Mouse (Mus musculus): ENCODE results near the gene Glipr1l2. TPM values are rescaled to one million over a fixed set of nuclear protein-coding genes. Genes with fewer than 3 reads are reported as not detected.
"Not testable (repeated sequence)": the region's sequence is repeated elsewhere in the genome, so short reads cannot be mapped to it uniquely, and the experiment has no call there.

Glipr1l2 gene
- polyA plus RNA-seq (2015; fragmentation: Nextera tagmentation; extraction: Ambion mirVana): not detected in 2 replicates

GRCm38 (mm10) chr10:112083157-112083556 lies at the start of gene Glipr1l2:
Gene Glipr1l2, plus strand, starts transcription at chr10:112083354.
- Histone ChIP-seq H3K4me2 (replicated peaks) (no peak within 1 kb of the TSS), H3K4me1 (no peaks in the 10 kb centered on the region), H3K9me3 (no peaks in the 10 kb centered on the region), H3K9ac (no peak within 1 kb of the TSS), H3K27me3 (no peaks in the 10 kb centered on the region), H3K4me3 (no peak within 1 kb of the TSS), H3K27ac (no peak within 1 kb of the TSS), H3K36me3 (no peaks in the 10 kb centered on the region)
- WGBS: 93% methylated on average over 14 of the region's 14 CpGs
- no peak for ATAC-seq (ENCODE audit: low FRiP score, low read depth)

- H3K36me3 ChIP-seq; H3K4me1 ChIP-seq; H3K9me3 ChIP-seq; H3K4me2 ChIP-seq (replicated peaks); H3K27ac ChIP-seq; H3K9ac ChIP-seq; H3K27me3 ChIP-seq; H3K4me3 ChIP-seq: not testable (repeated sequence)
- WGBS: 62% methylated on average over 9 of the region's 9 CpGs
- peak; percentile 5; the same call in 1 of the 2 replicates for ATAC-seq (ENCODE audit: low FRiP score, low read depth)
These were observed 39.6 kb upstream of the Glipr1l2 start for GRCm38 (mm10) chr10:112043523-112043922.

DNA sequence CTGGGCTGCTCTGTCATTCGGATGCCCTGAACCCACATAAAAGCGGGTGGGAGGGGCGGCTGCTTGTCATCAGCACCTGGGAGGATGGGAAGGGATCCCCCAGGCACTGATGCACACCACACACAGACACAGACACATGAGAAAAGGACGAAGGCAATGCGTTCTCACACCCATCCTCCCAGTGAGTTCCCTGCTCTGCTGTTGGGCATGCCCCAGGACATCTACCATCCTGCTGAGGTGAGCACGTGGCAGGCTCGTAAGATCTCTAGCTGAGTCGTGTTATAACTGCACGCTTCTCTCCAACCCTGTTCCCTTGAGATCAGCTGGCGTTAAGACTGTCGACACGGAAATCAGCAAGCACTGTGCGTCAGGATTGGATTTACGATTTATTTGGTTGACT lies 38.9 kb upstream of the Glipr1l2 start:
- not testable (repeated sequence) for H3K9me3 ChIP-seq; H3K4me1 ChIP-seq; H3K4me2 ChIP-seq (replicated peaks); H3K4me3 ChIP-seq; ATAC-seq (ENCODE audit: low FRiP score, low read depth); H3K27ac ChIP-seq; H3K27me3 ChIP-seq; H3K36me3 ChIP-seq; H3K9ac ChIP-seq
- 31% methylated on average over 14 of the region's 14 CpGs for WGBS

DNA sequence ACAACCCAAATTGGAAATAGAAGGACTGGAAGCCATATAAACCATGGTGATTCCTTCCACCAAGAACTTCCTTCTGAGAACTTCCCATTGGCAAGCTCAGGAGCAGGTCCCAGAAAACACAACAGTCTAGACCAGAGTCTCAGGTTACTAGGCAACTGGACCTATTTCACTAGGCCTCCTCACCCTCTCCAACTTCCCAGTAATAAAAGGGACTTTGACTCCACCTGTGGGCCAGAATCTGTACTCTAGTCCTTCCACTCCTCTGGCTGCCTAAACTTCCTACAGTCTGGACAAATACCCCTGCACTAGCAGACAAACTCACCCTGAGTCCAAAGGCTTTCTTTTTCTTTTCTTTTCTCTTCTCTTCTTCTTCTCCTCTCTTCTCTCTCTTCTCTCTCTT lies 31.9 kb upstream of the Glipr1l2 start:
- Histone ChIP-seq H3K36me3 (no peaks in the 10 kb centered on the region), H3K4me3 (no peak overlapping the region), H3K9ac (no peak overlapping the region), H3K4me2 (replicated peaks) (no peak overlapping the region), H3K27me3 (no peaks in the 10 kb centered on the region), H3K9me3 (no peaks in the 10 kb centered on the region), H3K27ac (no peak overlapping the region), H3K4me1 (no peaks in the 10 kb centered on the region)
- no peak for ATAC-seq (ENCODE audit: low FRiP score, low read depth)

DNA sequence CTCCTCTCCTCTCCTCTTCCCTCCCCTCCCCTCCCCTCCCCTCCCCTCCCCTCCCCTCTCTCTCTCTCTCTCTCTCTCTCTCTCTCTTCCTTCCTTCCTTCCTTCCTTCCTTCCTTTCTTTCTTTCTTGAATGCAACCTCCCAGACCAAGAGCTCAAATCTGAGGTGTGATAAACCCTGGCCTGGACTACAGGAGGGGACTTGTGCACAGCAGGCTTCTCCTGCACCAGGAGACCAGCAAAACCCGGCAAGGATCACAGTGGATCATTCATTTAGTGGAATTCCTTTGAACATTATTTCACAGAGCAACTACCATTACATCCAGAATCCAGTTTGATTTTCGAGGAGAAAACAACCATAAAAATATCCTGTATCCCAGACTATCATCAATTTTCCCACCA lies 31.2 kb upstream of the Glipr1l2 start:
- not testable (repeated sequence) for H3K9ac ChIP-seq; ATAC-seq (ENCODE audit: low FRiP score, low read depth); H3K9me3 ChIP-seq; H3K4me2 ChIP-seq (replicated peaks); H3K36me3 ChIP-seq; H3K4me1 ChIP-seq; H3K27me3 ChIP-seq; H3K27ac ChIP-seq; H3K4me3 ChIP-seq
- 68% methylated on average over 2 of the region's 2 CpGs for WGBS

DNA sequence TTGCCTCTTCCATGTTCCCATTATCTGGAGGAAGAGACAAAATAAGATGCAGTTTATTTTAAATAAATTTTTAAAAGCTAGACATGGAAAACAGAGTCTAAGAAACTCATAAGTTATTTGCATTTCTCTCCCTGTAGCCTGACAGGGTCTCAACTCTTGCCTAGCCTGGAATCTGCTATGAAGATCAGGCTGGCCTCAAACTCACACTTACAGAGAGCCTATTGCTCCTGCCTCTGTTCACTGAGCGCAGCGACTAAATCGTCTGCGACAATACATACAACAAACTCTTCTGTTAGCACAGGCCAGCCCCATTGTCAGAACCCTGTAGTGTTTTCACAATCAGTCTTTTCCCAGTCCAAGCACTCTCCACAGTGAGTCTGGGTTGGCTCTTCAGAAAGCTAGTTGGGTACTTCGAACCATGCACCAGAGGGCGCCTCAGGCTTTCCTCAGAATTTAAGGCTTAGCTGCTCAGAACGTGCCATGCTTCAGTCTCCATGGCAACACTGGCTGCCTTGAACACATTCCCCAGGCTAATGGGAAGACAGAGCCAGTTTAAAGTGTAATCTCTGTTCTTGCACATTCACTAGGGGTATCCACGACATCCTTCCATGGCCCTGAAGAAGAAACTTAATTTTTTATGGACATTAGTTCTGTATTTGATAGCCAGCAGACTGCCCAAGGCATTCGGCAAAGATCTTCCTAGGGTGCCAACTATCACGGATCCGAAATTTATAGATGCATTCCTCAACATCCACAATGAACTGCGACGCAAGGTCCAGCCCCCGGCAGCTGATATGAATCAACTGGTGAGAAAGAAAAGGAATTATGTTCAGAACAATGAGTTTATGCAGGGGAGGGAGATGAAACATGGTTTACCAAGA lies 23.2 kb upstream of the Glipr1l2 start, which contains the start of gene Glipr1l1:
Gene Glipr1l1 (plus strand): TSS at position 488 of the 881 bp plus-strand sequence.
- ATAC-seq (ENCODE audit: low FRiP score, low read depth): peak; percentile 83

DNA sequence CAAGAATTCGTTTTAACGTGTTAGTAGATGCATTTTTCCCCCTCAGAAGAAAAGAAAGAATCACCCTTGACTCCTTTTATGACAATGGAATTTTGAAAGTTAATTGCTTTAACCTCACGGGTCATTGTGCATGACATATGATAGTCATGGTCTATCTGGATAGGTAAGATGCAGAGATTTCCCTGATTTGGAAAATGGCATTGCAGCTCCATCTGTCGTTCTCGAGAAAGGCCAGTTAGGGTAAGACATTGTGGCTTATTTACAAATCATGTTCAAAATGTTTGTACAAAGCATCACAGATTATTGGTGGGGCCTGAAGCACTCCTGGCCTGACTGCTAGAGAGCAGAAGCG lies 22.6 kb upstream of the Glipr1l2 start:
- ATAC-seq (ENCODE audit: low FRiP score, low read depth); H3K36me3 ChIP-seq; H3K9ac ChIP-seq; H3K27me3 ChIP-seq; H3K4me2 ChIP-seq (replicated peaks); H3K9me3 ChIP-seq; H3K4me3 ChIP-seq; H3K27ac ChIP-seq; H3K4me1 ChIP-seq: not testable (repeated sequence)
- 86% methylated on average over 6 of the region's 6 CpGs for WGBS

More for the DNA sequence above, 23.2 kb upstream of the Glipr1l2 start, which contains the start of gene Glipr1l1:
- Histone ChIP-seq H3K4me3 (no peak within 1 kb of the TSS), H3K9ac (no peak within 1 kb of the TSS), H3K36me3 (no peaks in the 10 kb centered on the region), H3K4me2 (replicated peaks) (no peak within 1 kb of the TSS), H3K4me1 (no peaks in the 10 kb centered on the region), H3K27me3 (no peaks in the 10 kb centered on the region), H3K9me3 (no peaks in the 10 kb centered on the region), H3K27ac (no peak within 1 kb of the TSS)
- whole genome bisulfite sequencing: 55% methylated on average over 14 of the region's 14 CpGs

DNA sequence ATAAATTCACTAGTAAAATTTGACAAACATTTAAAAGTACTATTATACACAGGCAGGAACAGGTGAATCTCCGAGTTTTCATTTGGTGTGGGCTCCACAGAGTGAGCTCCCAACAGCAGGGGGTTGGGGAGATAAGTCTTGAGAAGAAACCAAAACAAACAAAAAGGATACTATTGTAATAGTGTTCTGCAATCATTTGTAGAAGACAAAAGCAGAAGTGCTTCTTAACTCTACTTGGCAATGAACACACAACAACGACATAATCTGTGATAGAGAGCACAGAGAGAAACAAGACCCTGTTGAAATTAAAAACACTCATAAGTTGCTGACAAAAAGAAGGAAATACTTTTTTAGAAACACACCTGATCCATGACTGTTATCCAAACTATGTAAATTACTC lies 3.1 kb upstream of the Glipr1l2 start:
- H3K27ac ChIP-seq: no peak overlapping the region
- no peak overlapping the region for H3K4me3 ChIP-seq
- H3K27me3 ChIP-seq: no peaks in the 10 kb centered on the region
- no peaks in the 10 kb centered on the region for H3K36me3 ChIP-seq
- no peaks in the 10 kb centered on the region for H3K4me1 ChIP-seq
- WGBS: 53% methylated on average over 2 of the region's 2 CpGs
- no peaks in the 10 kb centered on the region for H3K9me3 ChIP-seq
- no peak overlapping the region for H3K9ac ChIP-seq
- no peak for ATAC-seq (ENCODE audit: low FRiP score, low read depth)
- H3K4me2 ChIP-seq (replicated peaks): no peak overlapping the region

- ATAC-seq (ENCODE audit: low FRiP score, low read depth); H3K9ac ChIP-seq: not testable (repeated sequence)
These were observed 22.6 kb downstream of the Glipr1l2 start for GRCm38 (mm10) chr10:112105785-112106184.

GRCm38 (mm10) chr10:112110401-112110800 lies 27.2 kb downstream of the Glipr1l2 start:
- no peak for ATAC-seq (ENCODE audit: low FRiP score, low read depth)
- WGBS: 92% methylated on average over 7 of the region's 7 CpGs
- no peak overlapping the region for H3K9ac ChIP-seq
- H3K9me3 ChIP-seq: no peaks in the 10 kb centered on the region
- no peak overlapping the region for H3K4me3 ChIP-seq
- H3K36me3 ChIP-seq: no peaks in the 10 kb centered on the region
- H3K4me2 ChIP-seq (replicated peaks): no peak overlapping the region
- H3K4me1 ChIP-seq: no peaks in the 10 kb centered on the region
- no peak overlapping the region for H3K27ac ChIP-seq
- no peaks in the 10 kb centered on the region for H3K27me3 ChIP-seq

More at GRCm38 (mm10) chr10:112105785-112106184, 22.6 kb downstream of the Glipr1l2 start:
- not testable (repeated sequence) for H3K4me2 ChIP-seq (replicated peaks); H3K27me3 ChIP-seq; H3K27ac ChIP-seq; H3K4me1 ChIP-seq; H3K4me3 ChIP-seq; H3K36me3 ChIP-seq
- H3K9me3 ChIP-seq: peaks cover 12% of the 10 kb centered on the region
- WGBS: 4% methylated on average over 5 of the region's 5 CpGs

- not testable (repeated sequence) for H3K27me3 ChIP-seq; H3K4me1 ChIP-seq; H3K4me2 ChIP-seq (replicated peaks); H3K9me3 ChIP-seq; H3K27ac ChIP-seq; H3K9ac ChIP-seq; H3K36me3 ChIP-seq; ATAC-seq (ENCODE audit: low FRiP score, low read depth); H3K4me3 ChIP-seq
- WGBS: 25% methylated on average over 2 of the region's 2 CpGs
These were observed 41.9 kb downstream of the Glipr1l2 start for GRCm38 (mm10) chr10:112125090-112125489.

DNA sequence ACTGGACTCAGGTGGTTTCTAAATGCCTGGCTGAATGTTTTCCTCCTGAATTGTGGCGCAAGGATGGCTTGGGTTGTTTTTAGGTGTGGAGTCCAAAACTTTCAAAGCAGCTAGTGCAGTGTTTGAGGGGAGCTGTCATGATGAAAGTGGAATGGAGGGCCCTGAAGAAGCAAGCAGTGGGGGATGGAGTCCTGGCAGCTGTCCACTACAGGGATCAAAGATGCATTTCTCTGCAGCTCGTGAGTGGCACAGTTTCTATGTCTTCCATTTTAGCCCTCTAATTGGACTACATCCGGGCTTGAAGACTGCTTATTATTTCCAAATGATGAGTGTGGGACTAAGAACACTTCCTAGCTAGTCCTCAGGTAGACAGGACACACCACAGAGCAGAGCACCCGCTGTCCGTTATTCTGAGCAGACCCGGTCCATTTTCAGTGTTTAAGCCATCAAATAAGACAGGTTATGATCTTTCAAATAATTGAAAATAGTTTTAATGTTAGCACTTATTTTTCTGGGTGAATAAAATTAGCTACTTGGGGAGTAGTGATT lies 44.6 kb downstream of the Glipr1l2 start:
- H3K36me3 ChIP-seq; H3K27me3 ChIP-seq; H3K4me3 ChIP-seq; H3K9me3 ChIP-seq; ATAC-seq (ENCODE audit: low FRiP score, low read depth); H3K4me1 ChIP-seq; H3K9ac ChIP-seq; H3K27ac ChIP-seq; H3K4me2 ChIP-seq (replicated peaks): not testable (repeated sequence)
- WGBS: 60% methylated on average over 6 of the region's 6 CpGs
